Mouse (Mus musculus) liver, postnatal 0 days (tissue): Measurements from ENCODE around the gene Mslnl.

Experiments used
- CTCF ChIP-seq: sonication (generic); IDR thresholded peaks from 2 replicates; pipeline ENCODE4 v1.5.1; 2016; ENCODE audit warnings: antibody characterized with exemption, low read depth
- EP300 ChIP-seq: IDR thresholded peaks from 2 replicates; pipeline ENCODE4 v1.6.1; 2016; ENCODE audit warnings: antibody characterized with exemption, low read depth, mild to moderate bottlenecking

DNA sequence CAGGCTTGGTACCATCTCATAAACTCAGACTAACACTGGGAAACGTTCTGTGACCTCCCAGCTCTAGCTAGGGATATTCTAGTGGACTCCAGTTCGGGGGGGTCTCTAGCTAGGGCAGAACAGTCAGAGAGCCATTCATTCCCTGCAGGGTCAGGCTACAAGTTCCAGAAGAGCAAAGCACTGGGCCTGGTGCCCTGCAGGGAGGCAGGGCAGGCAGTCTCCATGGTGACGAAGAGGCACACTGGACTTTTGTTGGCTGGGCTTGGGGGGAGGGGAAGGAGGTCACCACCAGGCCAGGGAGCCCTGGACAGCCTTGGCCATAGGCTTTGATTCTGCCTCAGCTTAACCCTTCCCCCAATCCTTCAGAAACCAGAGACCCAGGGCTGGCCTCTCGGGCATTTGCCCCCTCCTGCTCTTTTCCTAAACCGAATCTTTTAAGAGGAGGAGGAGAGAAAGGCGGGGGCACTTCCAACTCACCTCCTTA is 59.8 kb downstream of the Mslnl start, which contains the start of gene AC134908.4:
- TF ChIP-seq CTCF (no peak), EP300 (no peak)
